Comparison of ENCODE assay signal across 23 mouse cellular contexts in the genomic region with DNA sequence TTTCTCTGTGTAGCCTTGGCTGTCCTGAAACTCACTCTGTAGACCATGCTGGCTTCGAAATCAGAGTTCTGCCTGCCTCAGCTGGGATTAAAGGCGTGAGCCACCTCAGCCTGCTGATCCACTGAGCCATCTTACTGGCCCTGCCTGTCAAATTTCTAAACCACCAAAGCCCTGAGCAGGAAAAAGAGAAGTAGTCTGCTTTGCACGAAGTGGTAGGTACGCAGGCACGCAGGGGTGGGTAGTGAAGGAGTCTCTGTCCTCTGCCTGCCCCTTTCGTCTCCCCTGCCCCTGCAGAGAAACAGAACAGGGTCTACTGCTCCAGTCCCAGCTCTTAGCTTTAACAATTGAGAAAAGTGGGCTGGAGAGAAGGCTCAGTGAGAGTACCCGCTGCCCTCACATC. TPM values are rescaled to one million over a fixed set of nuclear protein-coding genes. Genes with fewer than 3 reads are reported as not detected.
DNase-seq lines count a peak whose midpoint lies in the region; ATAC-seq lines count a peak whose summit lies in the region.
"Had no signal": no experiment of that assay in that cellular context is flagged by ENCODE, and none has a peak within 500 bp of the region (broad histone marks: within the 10 kb centered on the region; RNA-seq: fewer than 3 reads in every experiment).

No protein-coding gene starts in this region.

- peak; percentile 50 for ATAC-seq in granulocyte monocyte progenitor cell, adult 5-6 weeks (replicated peaks; ENCODE audit: poor library complexity, severe bottlenecking)
- ATAC-seq: intestine, postnatal 0 days had no signal

- intact Hi-C loops in gastrocnemius, postnatal 14 days (cut with DNase I; ENCODE audit: low total_unique reads), result no loop called here

- peak; percentile 8 to 53 for DNase-seq in spleen, postnatal 10 days (ENCODE audit: low spot score in 2 of 2)
- no peak for DNase-seq in spleen, postnatal 4 days (ENCODE audit: low spot score in 2 of 2)
- DNase-seq in A20 (ENCODE audit: low read depth, low spot score), result peak; percentile 30
- peak; percentile 13 to 38 for DNase-seq in thymus, postnatal 36 days
- no peak for DNase-seq in kidney, postnatal 4 days
- no peak for DNase-seq in gastrocnemius, postnatal 14 days
- DNase-seq: adrenal gland, adult 8-10 months; cerebellum, adult 2 months; cerebellum, postnatal 14 days; gastrocnemius, postnatal 25 days; heart, adult 18-20 months; heart, postnatal 36 days; kidney, adult 9 months; kidney, postnatal 10 days; layer of hippocampus, adult 9-11 months; lung, embryonic 14.5 days; lung, postnatal 14 days; right cerebral cortex, postnatal 14 days had no signal

RNA-seq across cellular contexts. Expression of a gene that starts 10.0 kb away (rescaled TPM):
- total RNA-seq in granulocyte monocyte progenitor cell, adult 5-6 weeks (2014; fragmentation: Nextera tagmentation), result 66.9 and 75.3 TPM in 2 replicates
- 51.4 and 53.0 TPM in 2 replicates for total RNA-seq in granulocyte monocyte progenitor cell, adult 5-6 weeks (2017)
- 10 to 100 TPM; 63.2 to 71.7 TPM for total RNA-seq in gastrocnemius, postnatal 14 days (2021)

RNA-seq across cellular contexts. Expression of a gene that starts 10.6 kb away (rescaled TPM):
- total RNA-seq in granulocyte monocyte progenitor cell, adult 5-6 weeks (2014; fragmentation: Nextera tagmentation), result not detected in 2 replicates
- 0.30 and 0.31 TPM in 2 replicates for total RNA-seq in granulocyte monocyte progenitor cell, adult 5-6 weeks (2017)
- total RNA-seq in gastrocnemius, postnatal 14 days (2021), result under 1 TPM in 1 of 2 experiments, not detected in 1; 0.14 TPM
- total RNA-seq: gastrocnemius, postnatal 25 days; left cerebral cortex, adult 18-20 months; left cerebral cortex, postnatal 14 days had no signal

RNA-seq across cellular contexts. Expression of a gene that starts 59.2 kb away (rescaled TPM):
- not detected in 2 replicates for total RNA-seq in granulocyte monocyte progenitor cell, adult 5-6 weeks (2014; fragmentation: Nextera tagmentation)
- not detected in 2 replicates for total RNA-seq in granulocyte monocyte progenitor cell, adult 5-6 weeks (2017)
- under 1 TPM in 1 of 2 experiments, not detected in 1; 0.04 TPM for total RNA-seq in gastrocnemius, postnatal 14 days (2021)
- total RNA-seq: gastrocnemius, postnatal 25 days; liver, adult 2 months had no signal

Comparison
In these comparisons a context has a peak if more than half of its experiments do, and no peak if none do; other contexts are left out.
1. DNase-seq: peak in spleen, postnatal 10 days (2 of 2), A20 (single experiment) and thymus, postnatal 36 days (2 of 2); none in spleen, postnatal 4 days (0 of 2), kidney, postnatal 4 days (0 of 2) and gastrocnemius, postnatal 14 days (single experiment).